Mouse (Mus musculus) naive thymus-derived CD4-positive, alpha-beta T cell, adult 2 months (primary cell): ENCODE measurements at regions not wholly inside any gene's neighbourhood (a gene's known extent, or its start where the extent isn't known, plus 50 kb on each side); places are given as distances from the start of the nearest gene placed in this dataset.

Source experiments
- DNase-seq: peaks from one replicate; pipeline ENCODE4 v3.0.0-alpha.2; 2011; ENCODE audit warnings: low read depth

GRCm38 (mm10) chr15:84616880-84617279 lies 52.5 kb upstream of the Prr5 start:
- DNase-seq, result peak; percentile 57

GRCm38 (mm10) chr15:84613536-84614527 lies 55.6 kb upstream of the Prr5 start:
- peak; percentile 78 for DNase-seq

- DNase-seq, result no peak
Observed at GRCm38 (mm10) chr15:84612961-84613360, 55.3 kb upstream of the Rtl6 start.

- DNase-seq, result no peak
Observed at GRCm38 (mm10) chr15:84609825-84610442, 52.3 kb upstream of the Rtl6 start.

- DNase-seq, result no peak
Observed at GRCm38 (mm10) chr15:84609063-84609462, 51.4 kb upstream of the Rtl6 start.
